8 mouse cellular contexts compared by ENCODE assay signal in the genomic region with DNA sequence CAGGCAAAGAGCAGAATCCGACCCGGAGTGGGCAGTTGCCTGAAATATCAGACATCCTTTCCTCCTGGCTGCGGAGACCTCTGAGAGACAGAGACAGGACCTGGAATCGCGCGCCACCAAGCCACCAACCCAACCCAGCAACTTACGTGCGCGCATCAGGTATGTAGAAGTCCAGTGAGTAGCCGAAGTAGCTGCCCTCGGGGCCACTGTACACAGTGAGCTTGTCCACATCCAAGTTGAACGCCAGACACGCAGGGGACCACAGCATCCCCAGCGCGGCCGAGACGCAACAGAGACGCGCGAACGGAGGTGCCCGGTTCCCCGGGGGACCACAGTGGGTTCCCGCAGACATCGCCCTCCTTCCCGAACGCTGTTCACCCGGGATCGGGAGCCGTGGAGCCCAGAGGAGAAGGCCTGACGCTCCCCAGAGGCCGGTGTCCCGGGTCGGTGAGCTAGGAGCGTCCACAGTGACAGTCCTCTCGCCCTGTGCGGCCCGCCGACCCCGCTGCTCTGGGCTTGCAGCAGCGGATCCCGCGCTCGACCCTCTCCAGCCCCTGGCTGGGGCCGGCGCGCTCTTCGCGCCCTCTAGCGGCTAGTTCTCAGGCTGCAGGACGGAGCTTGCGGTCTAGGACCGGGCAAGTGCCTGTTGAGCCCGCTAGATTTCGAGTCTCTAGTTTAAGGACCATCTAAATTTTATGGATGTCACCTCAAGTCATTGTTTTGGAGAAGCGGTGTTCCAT. TPM values are rescaled to one million over a fixed set of nuclear protein-coding genes. Genes with fewer than 3 reads are reported as not detected.
DNase-seq lines count a peak whose midpoint lies in the region; ATAC-seq and TF ChIP-seq lines count a peak whose summit lies in the region.

Gene Itga8, minus strand, starts transcription at position 492 of the 740 bp plus-strand sequence.

- DNase-seq in cerebellum, adult 11 months = peak; percentile 35
- peak; percentile 88 to 90 for DNase-seq in heart, postnatal 36 days
- DNase-seq in layer of hippocampus, adult 2 months (ENCODE audit: low spot score in 2 of 2) = peak; percentile 73 to 90
- peak; percentile 34 for DNase-seq in ovary, adult 18-20 months (ENCODE audit: low spot score)
- DNase-seq in thymus, postnatal 10 days (ENCODE audit: low spot score in 2 of 2) = peak; percentile 26 to 79

- H3K4me3 ChIP-seq in ES-Bruce4 (ENCODE audit: low read depth, low read length) = peak within 1 kb of the TSS; percentile 88
- H3K4me3 ChIP-seq in forebrain, embryonic 15.5 days = peak within 1 kb of the TSS; percentile 86
- peak within 1 kb of the TSS; percentile 90 for H3K4me3 ChIP-seq in layer of hippocampus, adult 2 months
- H3K4me3 ChIP-seq in lung, embryonic 15.5 days = peak within 1 kb of the TSS; percentile 66

- TF ChIP-seq POLR2A in ES-Bruce4 (IDR thresholded peaks at IDR 0.05; ENCODE audit: insufficient read depth, low read length) = no peak

- intact Hi-C loops in heart, postnatal 36 days (cut with DNase I) = loop anchor here (1.0 to 5.0 kb wide), 4 partner anchors 86 to 297 kb away; no protein-coding TSS in a partner anchor

- H3K9ac ChIP-seq in ES-Bruce4 (ENCODE audit: low read depth, poor library complexity, severe bottlenecking) = peak within 1 kb of the TSS; percentile 61
- peak within 1 kb of the TSS; percentile 89 for H3K9ac ChIP-seq in forebrain, embryonic 15.5 days (replicated peaks)
- H3K9ac ChIP-seq in lung, embryonic 15.5 days = peak within 1 kb of the TSS; percentile 71

- no peak for TF ChIP-seq EP300 in ES-Bruce4 (IDR thresholded peaks at IDR 0.05; ENCODE audit: insufficient read depth, low read depth, low read length)

- H3K4me1 ChIP-seq in ES-Bruce4 (ENCODE audit: control insufficient read depth, insufficient read depth, low read length) = no peaks in the 10 kb centered on the region
- peaks cover 7% of the 10 kb centered on the region for H3K4me1 ChIP-seq in forebrain, embryonic 15.5 days
- H3K4me1 ChIP-seq in lung, embryonic 15.5 days = peaks cover 15% of the 10 kb centered on the region

- peaks cover 4% of the 10 kb centered on the region; the same call in 1 of the 2 replicates for H3K27me3 ChIP-seq in ES-Bruce4 (ENCODE audit: control insufficient read depth, insufficient read depth, low read length, poor library complexity, severe bottlenecking)
- H3K27me3 ChIP-seq in forebrain, embryonic 15.5 days = 0 out of 2 replicates have a peak, but pooled peaks cover 4% of the 10 kb centered on the region
- peaks cover 14% of the 10 kb centered on the region for H3K27me3 ChIP-seq in lung, embryonic 15.5 days

- no peaks in the 10 kb centered on the region for H3K9me3 ChIP-seq in ES-Bruce4 (replicated peaks; ENCODE audit: control insufficient read depth, insufficient read depth, low read length, poor library complexity, severe bottlenecking)
- no peaks in the 10 kb centered on the region for H3K9me3 ChIP-seq in forebrain, embryonic 15.5 days
- no peaks in the 10 kb centered on the region for H3K9me3 ChIP-seq in lung, embryonic 15.5 days

- TF ChIP-seq CTCF in ES-Bruce4 (IDR thresholded peaks at IDR 0.05; ENCODE audit: low read depth, low read length) = peak; percentile 88
- TF ChIP-seq CTCF in layer of hippocampus, adult 2 months (conservative IDR thresholded peaks at IDR 0.05) = peak; percentile 97

- under 1% methylated on average over 56 of the region's 56 CpGs for WGBS in forebrain, embryonic 15.5 days
- under 1% methylated on average over 56 of the region's 56 CpGs for WGBS in lung, embryonic 15.5 days

- peak; percentile 98 for ATAC-seq in forebrain, embryonic 15.5 days (replicated peaks)
- peak; percentile 88 for ATAC-seq in lung, embryonic 15.5 days (ENCODE audit: borderline replicate concordance, extremely low read depth, low FRiP score, low TSS enrichment)

- H3K4me2 ChIP-seq in forebrain, embryonic 15.5 days (replicated peaks) = peak within 1 kb of the TSS; percentile 91
- H3K4me2 ChIP-seq in lung, embryonic 15.5 days = peak within 1 kb of the TSS; percentile 92

- H3K27ac ChIP-seq in ES-Bruce4 (ENCODE audit: insufficient read depth, low read length) = no peak within 1 kb of the TSS
- H3K27ac ChIP-seq in forebrain, embryonic 15.5 days (replicated peaks) = no peak within 1 kb of the TSS
- peak within 1 kb of the TSS; percentile 94 for H3K27ac ChIP-seq in layer of hippocampus, adult 2 months
- H3K27ac ChIP-seq in lung, embryonic 15.5 days = peak within 1 kb of the TSS; percentile 51

- H3K36me3 ChIP-seq in ES-Bruce4 (ENCODE audit: control insufficient read depth, insufficient read depth, low read length, poor library complexity, severe bottlenecking) = no peaks in the 10 kb centered on the region
- no peaks in the 10 kb centered on the region for H3K36me3 ChIP-seq in forebrain, embryonic 15.5 days
- no peaks in the 10 kb centered on the region for H3K36me3 ChIP-seq in lung, embryonic 15.5 days

RNA-seq across cellular contexts. Expression of gene Itga8, which starts in this region (rescaled TPM):
- polyA plus RNA-seq in ES-Bruce4 (2011; ENCODE audit: insufficient read depth, insufficient read length, low read depth, missing spikeins) = 0.65 and 1.3 TPM in 2 replicates
- polyA plus RNA-seq in forebrain, embryonic 15.5 days (2015; fragmentation: Nextera tagmentation; extraction: Ambion mirVana) = 2.3 and 2.5 TPM in 2 replicates
- total RNA-seq in heart, postnatal 36 days (2021) = 1 to 10 TPM; 5.9 to 6.8 TPM
- 10 to 100 TPM; 24.4 to 28.5 TPM for total RNA-seq in layer of hippocampus, adult 2 months (2021)
- polyA plus RNA-seq in lung, embryonic 15.5 days (2015; fragmentation: Nextera tagmentation; extraction: Ambion mirVana) = 31.2 and 32.0 TPM in 2 replicates

Comparison
In these comparisons a context has a peak if more than half of its experiments do, and no peak if none do; other contexts are left out.
1. H3K27ac ChIP-seq: peak in layer of hippocampus, adult 2 months (single experiment) and lung, embryonic 15.5 days (single experiment); none in ES-Bruce4 (single experiment) and forebrain, embryonic 15.5 days (single experiment).
2. DNase-seq: peak in every context shown above with its lines; median percentile 89 in heart, postnatal 36 days; 82 in layer of hippocampus, adult 2 months; 52 in thymus, postnatal 10 days; 35 in cerebellum, adult 11 months; 34 in ovary, adult 18-20 months.
3. Peak in every context shown above with its lines, with median percentiles within 50 percentile points of each other: H3K4me3 ChIP-seq and H3K9ac ChIP-seq.